Mouse (Mus musculus) small intestine, adult 2 months (tissue): ENCODE data around the gene Itgad.

Source experiments
- CTCF ChIP-seq: fragments of 200-500 bp; IDR thresholded peaks from 2 replicates; pipeline ENCODE4 v1.5.1; 2012; ENCODE audit warnings: low read depth, mild to moderate bottlenecking, control low read depth, inconsistent platforms, low read length, moderate library complexity, mixed read lengths; ENCODE audit not compliant: insufficient replicate concordance, insufficient read length; ENCODE audit errors: extremely low read depth
- POLR2A ChIP-seq: fragments of 200-500 bp; IDR thresholded peaks from 2 replicates; pipeline ENCODE4 v1.6.1; 2012; ENCODE audit warnings: low read depth, mild to moderate bottlenecking, control low read depth, inconsistent platforms, low read length, moderate library complexity

DNA sequence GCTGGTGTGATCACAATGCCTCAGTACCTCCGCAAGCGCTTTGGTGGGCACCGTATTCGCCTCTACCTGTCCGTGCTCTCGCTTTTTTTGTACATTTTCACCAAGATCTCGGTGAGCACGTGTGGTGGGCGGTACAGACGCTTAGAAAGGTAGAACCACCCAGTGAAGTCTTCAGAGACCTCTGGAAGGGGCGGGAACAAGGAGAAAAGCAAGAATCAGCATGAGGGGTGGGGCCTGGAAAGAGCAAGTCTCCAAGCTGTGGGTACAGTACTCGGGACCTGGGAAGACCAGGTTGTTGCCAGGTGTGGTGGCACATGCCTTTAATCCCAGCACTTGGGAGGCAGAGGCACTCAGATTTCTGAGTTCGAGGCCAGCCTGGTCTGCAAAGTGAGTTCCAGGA, 113.2 kb downstream of the Itgad start:
- no peak for TF ChIP-seq CTCF
- TF ChIP-seq POLR2A = no peak
